Mouse (Mus musculus) retina, postnatal 7 days (tissue): ENCODE results near the gene Rara.

Experiments
- DNase-seq: peaks from one replicate; pipeline ENCODE4 v3.0.0-alpha.2; 2012; ENCODE audit warnings: low read depth, low spot score

The Rara gene

DNA sequence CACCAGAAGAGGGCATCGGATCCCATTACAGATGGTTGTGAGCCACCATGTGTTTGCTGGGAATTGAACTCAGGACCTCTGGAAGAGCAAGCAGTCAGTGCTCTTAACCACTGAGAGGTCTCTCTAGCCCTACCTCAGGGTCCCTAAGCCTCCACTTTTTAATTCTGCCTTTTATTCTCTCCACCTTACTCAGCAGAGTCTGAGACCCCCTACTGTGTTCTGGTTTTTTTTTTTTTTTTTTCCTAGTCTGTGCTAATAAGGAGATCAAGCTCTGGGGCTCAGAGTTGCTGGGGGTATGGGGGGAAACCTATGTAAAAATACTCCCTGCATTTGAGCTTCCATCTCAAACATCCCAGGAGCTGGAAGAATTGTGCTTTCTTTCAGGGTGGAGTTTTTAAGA, 24.5 kb downstream of the Rara start:
- DNase-seq, result no peak

DNA sequence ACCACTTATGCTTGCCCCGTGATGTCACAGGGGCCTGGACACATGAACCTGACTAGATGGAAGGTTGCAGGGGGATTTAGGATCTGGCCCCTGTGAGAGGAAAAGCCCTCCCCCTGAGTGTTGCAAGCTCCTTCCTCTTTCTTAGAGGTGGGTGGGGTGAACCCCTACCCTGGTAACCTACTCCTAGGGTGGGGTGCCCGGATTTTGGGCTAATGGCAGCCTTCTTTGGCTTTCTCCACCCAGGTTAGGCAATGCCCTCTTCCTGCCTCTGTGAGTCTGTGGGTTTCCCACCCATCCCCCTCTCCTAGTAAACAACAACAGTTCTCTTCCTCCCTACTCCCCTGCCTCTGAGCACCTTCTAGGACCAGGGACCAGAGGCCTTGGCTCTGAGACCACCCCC, 25.1 kb downstream of the Rara start:
- DNase-seq, result no peak

DNA sequence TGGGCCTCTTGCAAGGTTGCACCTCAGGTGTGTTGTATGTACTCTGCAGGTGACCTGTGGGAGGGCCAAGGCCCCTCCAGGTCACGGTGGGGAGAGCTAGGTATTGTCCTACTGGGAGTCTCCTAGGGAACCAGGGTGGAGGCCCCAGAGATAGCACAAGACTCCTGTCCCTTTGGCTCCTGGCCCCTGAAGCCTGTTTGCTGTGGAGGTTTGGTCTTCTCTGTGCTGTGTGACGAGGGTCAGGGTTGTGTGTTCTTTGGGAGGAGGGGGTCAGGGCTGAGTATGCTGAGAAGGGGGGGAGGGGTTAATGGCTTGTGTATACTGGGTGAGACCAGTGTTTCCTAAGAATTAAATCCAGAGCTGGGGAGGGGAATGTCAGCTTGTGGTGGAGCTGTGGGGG, 25.7 kb downstream of the Rara start:
- no peak for DNase-seq

DNA sequence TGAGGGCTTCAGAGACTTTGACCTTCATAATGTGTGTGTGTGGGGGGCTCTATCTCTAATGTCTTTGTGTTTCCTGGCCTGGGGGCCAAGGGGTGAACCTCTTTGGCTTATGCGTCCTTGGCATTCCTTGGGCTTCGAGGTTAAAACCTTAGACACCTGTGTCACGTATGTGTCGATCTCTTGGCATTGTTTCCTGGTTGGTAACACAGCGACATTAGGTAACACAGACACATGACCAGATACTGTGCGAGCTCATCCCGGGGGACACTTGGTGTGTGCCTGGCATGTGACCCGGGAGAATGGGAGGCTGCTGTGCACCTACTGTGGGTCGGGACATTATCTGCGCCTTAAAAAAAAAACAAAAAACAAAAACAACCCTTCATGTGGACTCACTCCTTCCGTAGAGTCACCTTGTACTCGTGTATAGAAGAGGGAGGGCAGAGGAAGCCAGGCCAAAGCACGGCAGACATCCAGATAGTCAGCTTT, 26.3 kb downstream of the Rara start:
- no peak for DNase-seq

DNA sequence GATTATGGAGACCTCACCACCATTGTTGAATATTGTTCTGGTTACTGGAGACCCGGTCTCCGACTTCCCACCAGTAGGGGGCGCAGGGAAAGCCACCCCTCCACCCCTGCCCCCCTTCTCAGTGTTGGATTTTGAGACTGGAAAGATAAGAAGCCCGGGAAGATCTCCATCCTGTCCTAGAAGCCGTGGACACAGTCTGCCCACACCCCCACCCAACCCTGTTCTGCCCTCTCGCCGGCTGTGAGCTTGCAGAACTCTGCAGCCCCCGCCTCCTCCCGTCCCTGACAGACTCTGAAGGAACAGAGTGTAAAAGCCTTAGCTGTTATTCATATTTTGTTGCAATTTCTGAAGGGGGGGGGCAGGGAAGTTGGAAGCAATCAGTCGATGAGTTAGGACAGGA, 26.8 kb downstream of the Rara start:
- peak; percentile 65 for DNase-seq

DNA sequence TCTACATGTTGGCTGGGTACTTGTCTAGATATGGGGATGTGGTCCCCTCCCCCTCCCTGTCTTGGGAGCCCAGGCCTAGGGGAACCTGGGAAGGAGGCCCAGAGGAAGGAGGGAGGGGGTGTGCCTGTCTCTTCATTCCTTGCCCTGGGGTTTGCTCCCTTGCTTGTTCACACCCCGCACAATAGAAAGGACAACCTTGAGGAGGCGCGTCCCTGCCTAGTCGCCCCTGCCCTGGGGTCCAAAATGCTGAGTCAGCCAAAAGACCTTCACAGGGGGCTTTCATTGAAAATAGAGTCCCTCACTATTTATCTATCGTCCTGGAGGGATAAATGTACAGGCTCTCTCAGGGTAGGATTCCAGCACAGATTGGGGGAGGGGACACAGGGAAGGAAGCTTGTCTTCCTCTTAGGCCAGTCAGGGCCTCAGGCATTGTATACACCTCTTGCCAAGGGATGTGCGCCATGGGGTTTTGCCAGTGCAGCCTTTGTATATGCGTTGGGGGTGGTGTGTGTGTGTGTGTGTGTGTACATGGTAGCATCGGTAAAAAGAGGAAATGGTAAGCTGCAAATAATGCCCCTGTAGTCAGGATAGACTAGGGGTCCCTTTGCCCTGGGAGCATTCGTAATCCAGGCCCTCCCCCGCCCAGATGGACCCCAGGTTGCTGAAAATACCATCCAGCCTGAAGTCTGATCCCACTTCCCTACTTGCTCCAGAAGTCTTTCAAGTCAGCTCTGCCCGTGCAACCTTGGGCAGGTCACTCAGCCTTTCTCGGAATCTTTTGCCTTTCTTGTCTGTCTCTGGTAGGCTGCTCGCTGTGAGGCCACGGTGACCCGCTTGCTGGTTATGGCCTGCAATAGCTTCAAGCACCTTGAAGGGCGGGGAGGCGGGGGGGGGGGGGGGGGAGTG, 27.4 kb downstream of the Rara start:
- no peak for DNase-seq

DNA sequence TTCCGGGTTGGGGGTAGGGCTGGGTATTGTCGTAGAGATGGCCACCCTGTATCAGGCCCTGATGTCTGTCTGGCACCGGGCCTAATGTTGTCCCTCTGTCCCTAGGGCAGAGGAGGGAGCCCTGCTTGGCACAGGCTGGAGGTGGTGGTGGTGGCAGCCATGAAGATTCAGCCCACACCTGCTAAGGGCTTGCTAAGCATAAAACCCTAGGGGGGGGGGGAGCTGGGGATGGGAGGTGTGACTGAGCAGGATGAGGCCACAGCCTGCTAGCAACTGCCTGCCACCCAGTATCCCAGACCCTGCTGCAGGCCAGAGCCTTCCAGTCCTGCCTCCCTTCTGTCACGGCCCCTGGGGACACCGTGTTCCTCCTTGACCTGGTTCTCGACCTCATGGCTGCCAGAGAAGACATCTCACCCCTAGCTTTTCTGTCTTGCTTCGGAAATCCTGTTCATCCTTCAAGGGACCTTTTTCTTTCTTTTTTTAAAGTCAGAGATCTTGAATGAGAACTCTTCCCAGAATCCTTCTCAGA, 28.2 kb downstream of the Rara start:
- no peak for DNase-seq

DNA sequence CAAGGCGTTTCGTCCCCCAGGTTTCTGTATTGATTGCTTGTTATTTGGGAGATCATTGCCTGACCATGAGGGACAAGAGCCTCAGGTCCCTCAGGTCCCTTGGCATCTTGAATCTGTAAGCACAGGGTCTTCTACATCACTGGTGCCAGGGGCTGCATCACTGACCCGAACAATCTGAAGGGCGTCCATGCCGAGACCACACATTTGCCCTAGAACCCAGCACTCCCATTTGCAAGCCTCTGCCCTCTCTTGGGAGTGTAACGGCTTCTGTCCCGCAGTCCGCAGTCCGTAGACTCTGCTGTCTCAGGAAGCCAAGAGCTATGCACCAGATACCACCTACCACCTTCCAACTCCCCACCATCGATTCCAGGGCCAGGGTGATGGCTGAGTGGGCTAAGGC, 28.7 kb downstream of the Rara start:
- no peak for DNase-seq

DNA sequence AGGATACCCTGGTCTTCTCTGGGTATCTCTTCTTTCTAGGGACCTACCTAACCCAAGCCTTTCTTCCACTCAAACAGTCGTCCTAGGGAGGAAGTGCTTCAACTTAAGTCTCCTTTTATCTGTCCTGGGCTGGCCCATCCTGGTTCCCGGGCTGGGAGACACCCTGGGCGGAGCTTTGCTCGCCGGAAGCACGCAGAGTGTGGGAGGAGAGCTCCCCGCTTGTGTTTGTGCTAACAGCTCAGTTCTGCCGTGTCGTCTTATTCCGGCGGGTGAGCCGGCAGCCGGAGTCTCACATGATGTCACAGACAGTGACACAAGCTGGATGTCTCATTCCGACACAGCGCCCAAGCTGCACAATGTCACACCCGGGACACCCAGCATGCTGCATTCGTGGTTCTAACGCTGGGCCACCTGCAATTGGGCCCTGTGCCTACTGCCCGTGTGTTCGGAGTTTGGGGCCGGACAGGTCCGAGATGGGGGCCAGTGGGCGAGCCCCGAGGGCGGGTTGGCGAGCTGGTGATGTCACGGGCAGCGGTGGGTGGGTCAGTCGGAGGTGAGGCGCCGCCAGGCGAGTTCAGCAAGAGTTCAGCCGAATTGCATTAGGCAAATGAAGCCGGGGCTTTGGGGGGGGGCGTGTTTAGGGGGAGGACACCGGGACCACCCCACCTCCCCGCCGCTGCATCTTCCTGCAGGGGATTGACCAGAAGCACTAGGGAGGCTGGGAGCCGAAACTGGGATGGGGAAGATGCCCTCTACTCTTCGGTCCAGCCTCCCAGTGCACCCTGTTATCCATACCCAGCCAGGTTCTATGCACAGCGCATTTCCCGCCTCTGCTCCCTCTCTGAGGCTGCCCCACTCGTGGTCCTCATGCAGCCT, 32.1 kb downstream of the Rara start:
- DNase-seq, result no peak

DNA sequence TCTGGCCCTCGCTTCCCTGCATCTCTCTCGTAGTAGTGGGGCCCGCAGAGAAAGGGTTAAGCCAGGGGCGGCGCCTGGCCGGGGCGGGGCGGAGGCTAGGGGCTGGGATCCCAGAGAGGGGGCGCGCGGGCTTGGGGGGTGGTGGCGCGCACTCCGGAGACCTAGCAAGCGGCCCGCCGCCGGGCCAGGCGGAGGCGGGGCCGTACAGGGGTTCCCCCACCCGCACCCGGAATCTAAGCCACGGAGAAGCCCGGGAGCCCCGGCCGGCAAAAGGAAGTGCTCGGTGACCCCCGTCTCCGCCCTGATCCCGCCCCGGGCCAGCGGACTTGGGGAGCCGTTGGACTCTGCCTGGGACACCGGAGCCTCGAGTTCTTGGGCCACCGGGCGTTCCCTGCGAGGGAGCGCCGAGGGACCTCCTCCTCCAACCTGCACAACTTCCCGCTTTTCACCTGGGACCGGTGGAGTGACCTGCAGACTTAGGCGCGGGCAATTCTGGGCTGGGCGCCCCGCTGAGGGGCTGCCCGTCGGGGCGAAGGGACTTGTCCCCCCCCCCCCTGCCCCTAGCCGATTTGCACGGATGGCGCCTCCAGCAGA, 32.8 kb downstream of the Rara start:
- no peak for DNase-seq

DNA sequence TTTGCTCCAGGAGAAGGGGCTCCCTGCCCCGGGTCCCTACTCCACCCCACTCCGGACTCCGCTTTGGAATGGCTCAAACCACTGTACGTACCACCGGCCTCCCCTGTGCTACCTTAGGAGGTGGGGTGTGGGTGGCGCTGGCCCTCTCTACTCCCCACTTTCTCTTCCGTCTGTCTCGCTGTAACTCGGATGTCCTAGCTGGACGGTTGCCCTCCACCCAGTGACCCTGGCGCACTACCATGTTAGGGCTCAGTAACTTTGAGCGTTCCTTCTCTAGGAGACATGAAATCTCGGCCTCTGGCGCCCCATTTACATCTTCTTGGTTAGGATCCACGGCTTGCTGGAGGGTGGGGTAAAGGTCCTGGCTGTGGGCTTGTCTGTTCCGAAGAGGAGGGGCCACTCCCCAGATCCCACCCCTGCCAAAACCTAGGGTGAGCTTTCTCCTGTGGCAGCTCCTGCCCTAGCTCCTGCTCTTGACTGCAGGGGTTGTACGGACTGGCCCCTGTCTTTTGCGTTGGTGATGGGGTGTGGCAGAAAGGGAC, 33.5 kb downstream of the Rara start:
- DNase-seq, result no peak

DNA sequence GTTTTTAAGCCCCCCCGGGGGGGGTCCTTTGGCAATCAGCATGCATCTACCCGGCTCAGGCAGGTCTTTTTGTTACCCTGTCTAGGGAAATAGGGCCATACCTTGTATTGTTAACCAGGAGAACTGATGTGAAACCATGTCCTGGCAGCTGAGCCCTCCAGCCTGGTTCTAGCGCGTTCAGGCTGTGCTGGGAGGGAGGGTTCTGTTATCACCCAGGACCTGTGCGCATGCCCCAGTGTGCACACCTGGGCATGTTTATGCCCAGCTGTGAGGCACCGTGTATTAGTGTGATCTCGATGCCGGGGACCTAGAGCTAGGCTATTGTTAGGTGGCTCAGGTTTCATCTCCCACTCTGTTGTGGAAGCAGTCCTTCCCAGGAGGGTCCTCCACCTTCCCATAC, 34.1 kb downstream of the Rara start:
- no peak for DNase-seq

DNA sequence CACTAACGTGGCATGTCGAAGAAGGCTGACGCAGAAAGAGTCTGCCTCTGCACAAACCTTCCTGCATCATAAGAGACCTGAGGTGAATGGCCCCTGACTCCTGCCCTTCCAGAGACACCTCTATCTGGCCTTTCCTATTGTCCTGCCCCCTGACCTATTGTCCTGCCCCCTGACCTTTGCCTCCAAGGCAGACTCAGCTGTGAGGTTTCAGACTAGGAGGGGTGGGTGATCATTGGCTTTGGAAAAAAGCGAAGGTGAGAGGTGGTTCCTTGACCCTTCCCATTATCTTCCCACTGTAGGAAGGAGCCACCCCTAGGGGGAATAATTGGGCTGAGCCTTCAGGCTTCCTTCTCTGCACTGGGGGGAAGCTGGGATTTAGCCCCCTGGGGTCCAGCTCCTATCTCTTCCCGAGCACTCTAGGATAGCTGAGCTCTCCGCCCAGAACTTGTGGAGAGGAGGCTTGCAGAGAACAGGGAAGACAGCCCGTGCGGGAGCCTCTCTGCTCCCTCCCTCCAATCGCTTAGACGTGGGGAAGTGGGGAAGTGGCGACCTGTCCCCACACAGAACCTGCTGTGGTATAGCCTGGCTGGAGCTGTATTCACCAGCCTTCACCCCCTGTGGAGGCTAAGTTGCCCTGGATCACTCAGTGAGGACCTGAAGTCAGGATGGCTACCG, 34.9 kb downstream of the Rara start:
- DNase-seq, result no peak

DNA sequence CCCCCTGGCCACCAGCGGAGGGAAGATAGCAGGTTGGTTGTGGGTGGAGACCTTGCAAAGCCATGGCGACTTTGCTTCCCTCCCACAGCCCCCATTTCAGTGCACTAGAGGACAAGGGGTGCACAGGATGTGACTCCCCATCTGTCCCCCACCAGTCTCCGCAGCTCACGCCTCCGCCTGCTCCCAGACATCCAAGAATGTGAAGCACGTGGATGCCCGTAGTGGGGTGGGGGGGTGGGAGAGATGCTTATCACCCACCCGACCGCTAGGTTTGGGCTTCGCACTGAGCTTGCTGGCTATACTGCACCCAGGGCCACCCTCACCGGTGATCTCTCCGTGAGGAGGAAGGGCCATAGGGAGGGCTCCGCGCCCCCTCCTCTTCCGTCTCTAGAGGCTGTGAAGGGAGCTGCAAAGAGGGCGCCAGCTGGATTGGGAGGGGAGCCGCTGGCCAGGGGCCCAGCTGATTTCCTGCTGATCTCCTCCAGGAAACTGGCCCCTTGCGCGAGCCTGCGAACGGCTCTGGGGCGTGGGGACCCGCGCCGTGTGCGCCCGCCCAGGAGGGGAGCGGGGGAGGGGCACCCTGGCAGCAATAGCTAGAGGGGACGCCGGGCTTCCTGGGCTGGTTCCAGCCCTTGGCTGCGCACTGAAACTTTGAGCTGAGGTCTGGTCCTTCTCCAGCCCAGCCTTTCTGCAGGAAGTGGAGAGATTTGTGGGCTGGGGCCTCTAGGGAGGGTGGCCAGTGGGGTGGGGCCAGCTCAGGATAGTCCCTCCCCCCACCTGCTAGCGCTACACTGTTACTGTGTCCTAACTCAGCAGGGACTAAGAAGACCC, 35.8 kb downstream of the Rara start:
- no peak for DNase-seq

DNA sequence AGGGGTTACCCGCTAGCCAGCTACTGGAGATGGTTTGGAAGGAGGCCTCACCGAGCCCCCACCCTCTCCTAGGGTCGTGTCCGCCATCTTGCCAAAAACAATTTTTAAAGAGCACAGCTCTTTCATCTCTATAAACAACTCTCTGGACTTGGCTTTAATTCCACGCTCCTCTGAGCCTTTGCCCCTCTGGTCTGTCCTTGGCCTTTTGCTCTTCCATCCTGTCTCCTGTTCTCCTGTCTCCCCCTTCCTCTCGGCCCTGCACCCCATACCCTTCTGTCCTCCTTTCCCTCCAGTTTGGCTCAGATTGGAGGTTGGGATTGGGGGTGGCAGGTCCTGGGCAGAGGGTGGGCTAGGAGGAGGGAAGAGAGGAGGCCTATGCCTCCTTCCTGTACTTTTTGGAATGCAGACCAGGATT, 36.6 kb downstream of the Rara start:
- no peak for DNase-seq

DNA sequence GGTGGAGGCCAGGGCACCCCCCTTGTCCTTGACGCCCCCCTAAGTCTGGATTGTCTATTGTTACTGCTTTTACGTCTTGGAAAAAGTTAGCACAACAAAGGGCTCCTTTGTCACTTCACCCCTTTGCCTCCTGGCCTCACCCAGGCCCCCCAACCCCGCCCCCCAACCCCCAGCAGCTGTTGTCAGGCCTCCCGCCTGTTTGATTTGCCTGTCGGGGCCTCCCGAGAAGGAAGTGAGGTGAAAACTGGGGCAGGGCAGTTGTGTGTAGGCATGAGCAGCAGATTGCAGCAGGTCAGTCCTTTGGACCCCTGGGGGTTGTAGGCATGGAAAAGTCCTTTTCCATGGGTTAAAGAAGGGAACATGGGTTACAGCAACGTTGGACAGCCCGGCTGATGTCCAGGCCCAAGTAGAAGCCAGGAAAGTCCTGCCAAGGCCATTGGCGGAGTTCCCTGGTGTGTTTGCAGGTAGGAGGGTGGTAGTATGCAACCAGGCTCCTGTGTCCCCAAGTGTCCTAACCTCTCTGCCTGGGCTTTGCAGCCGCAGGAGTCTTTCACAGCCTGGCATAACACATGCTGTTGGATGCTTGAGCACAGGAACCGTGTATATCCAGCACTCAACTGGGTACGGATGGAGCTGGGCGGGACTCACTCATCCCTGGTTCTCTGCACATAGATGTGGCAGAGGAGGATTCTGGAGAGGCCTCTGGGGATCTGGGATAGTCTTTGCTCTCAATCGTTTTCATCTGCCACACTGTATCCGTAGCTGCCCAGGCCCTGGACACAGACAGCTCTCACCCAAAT, 37.2 kb downstream of the Rara start:
- no peak for DNase-seq

DNA sequence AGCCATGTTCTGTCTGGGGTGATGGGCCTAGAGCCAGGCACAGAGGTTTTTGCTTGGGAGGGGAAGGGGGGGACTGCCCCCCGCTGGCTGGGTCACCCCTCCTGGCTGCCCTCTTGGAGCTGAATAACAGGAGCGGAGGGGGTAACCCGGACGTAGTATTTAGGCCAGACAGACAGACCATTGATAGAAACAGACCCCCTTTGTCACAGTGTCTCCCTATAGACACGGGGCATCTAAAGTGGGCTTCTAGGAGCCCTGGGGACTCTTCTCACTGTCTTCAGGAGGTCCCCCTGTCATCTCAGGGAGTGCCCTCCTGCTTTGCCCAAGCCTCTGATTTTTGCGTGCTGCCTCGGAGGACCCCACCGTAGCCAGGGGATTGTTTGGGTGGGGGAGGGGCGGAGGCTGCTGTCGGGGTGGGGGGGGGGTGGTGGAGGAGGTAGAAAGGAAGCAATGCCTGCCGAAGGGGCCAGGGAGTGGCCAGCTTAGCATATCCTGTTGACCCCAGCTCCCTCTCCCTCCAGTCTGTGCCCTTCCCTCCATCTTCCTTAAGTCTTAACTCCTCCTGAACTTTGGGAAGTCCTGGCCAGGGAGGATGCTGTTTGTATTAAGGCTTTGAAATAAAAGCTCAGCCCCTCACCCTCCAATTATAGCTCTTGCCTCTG, 37.9 kb downstream of the Rara start:
- DNase-seq, result no peak

DNA sequence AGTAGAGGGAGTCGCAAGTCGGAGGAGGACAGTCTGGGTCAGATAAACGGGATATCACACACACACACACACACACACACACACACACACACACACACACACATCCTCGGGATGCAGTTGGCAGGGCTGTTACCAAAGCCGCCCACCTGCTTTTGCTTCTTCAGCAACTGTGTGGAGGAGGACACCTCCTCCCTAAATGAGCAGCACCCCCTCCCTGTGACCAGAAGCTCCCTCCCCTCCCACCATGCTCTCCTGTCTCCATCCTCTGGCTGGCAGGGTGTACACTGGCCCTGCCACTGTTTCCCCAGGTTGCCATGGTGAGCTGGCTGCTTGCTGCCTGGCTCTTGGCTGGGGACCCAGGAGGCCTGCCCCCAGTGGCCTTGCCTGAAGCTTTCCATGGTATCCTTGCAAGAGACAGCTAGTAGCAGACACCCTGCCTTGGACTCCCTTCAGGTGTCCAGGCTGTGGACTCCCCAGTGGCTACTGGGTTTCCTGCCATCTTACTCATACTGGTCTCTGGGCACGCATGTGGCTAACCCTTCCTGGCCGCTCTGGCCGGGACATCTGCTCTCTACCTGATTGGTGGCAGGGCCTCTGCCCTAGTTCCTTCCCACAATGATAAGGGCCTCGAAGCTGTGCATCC, 39.0 kb downstream of the Rara start:
- DNase-seq, result no peak
